Mouse (Mus musculus) neural tube, embryonic 11.5 days (tissue): ENCODE measurements around the gene Itprip. TPM values are rescaled to one million over a fixed set of nuclear protein-coding genes. Genes with fewer than 3 reads are reported as not detected.

Experiments
- microRNA-seq: library from miRNA; unstranded; fragments of <30 nt; microRNA quantifications from one replicate; pipeline ENCODE4, GENCODE M21; 2016
- polyA plus RNA-seq: library from polyadenylated mRNA; unstranded; fragments of >200 nt; fragmentation: Nextera tagmentation; extraction: Ambion mirVana; gene quantifications from 2 replicates; pipeline ENCODE4 v1.2.1, GENCODE M21; 2014

Gene Itprip
- polyA plus RNA-seq, 1 experiment from 2014 or later: 15.8 TPM

Small RNA genes lying within 50 kb of the gene (microRNA-seq; reads per million reads assigned to microRNA genes)
- not detected for gene Gm22240

Other genes starting within 250 kb of the Itprip start
- 0.25 and 0.64 TPM in 2 replicates for gene Col17a1, start 227.2 kb downstream of the Itprip start, polyA plus RNA-seq
- gene Sfr1, start 187.6 kb downstream of the Itprip start, polyA plus RNA-seq: 295 and 303 TPM in 2 replicates
- 130 and 136 TPM in 2 replicates for gene Gsto1, start 64.3 kb downstream of the Itprip start, polyA plus RNA-seq
- gene Gsto2, start 53.8 kb downstream of the Itprip start, polyA plus RNA-seq: 0.99 and 1.3 TPM in 2 replicates
- gene Cfap43, start within 50 bp of the Itprip start, polyA plus RNA-seq: 0.09 and 0.19 TPM in 2 replicates
- 0.11 TPM in 2 replicates for gene Cfap58, start 18.4 kb upstream of the Itprip start, polyA plus RNA-seq